Mouse (Mus musculus) myocyte (in vitro differentiated cells): ENCODE measurements around the gene Gcm2.

Experiments
- E2F4 ChIP-seq: IDR thresholded peaks from one replicate; pipeline ENCODE4 v1.6.1; 2011; ENCODE audit warnings: mild to moderate bottlenecking, control low read depth, moderate library complexity; ENCODE audit not compliant: insufficient read depth
- MAX ChIP-seq: IDR thresholded peaks from one replicate; pipeline ENCODE4 v1.6.1; 2011; ENCODE audit warnings: low read depth, mild to moderate bottlenecking, control low read depth
- POLR2A ChIP-seq: IDR thresholded peaks from one replicate; pipeline ENCODE4 v1.6.1; 2011; ENCODE audit warnings: low read depth, mild to moderate bottlenecking, control low read depth, moderate library complexity; ENCODE audit not compliant: insufficient read length
- TCF12 ChIP-seq: IDR thresholded peaks from one replicate; pipeline ENCODE4 v1.6.1; 2011; ENCODE audit warnings: mild to moderate bottlenecking, control low read depth; ENCODE audit not compliant: poor library complexity, insufficient read depth, severe bottlenecking
- USF1 ChIP-seq: IDR thresholded peaks from one replicate; pipeline ENCODE4 v1.6.1; 2011; ENCODE audit warnings: low read depth, mild to moderate bottlenecking, control low read depth, moderate library complexity

DNA sequence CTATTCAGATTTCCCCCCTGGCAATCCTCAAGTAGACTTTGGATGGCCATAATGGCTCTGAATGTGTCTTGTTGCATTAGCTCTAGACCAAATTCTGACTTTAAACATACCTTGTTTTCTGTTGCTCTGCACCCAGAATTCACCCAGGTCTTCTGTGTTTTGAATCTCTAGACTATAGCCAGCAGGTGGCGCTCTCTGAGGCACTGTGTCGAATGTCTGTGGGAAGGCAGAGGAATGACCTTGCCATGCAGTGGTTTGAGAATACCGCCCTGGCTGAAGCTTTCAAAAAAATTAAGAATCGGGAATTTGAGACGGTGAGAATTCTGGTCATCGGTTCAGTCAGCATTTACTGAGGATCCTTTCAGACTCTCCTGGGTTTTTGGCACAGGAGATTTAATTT, 24.1 kb upstream of the Gcm2 start:
- TF ChIP-seq TCF12 (no peak), POLR2A (no peak), USF1 (no peak), E2F4 (no peak), MAX (no peak)
